Mouse (Mus musculus): ENCODE data around the gene Ank2.

- TF ChIP-seq EP300 (IDR thresholded peaks at IDR 0.05; ENCODE audit: insufficient read depth, low read depth, low read length) (no peak), CTCF (IDR thresholded peaks at IDR 0.05) (peak; percentile 37), POLR2A (IDR thresholded peaks at IDR 0.05; ENCODE audit: insufficient read depth, low read depth, low read length) (no peak)
These were observed 484.0 kb downstream of the Ank2 start for GRCm38 (mm10) chr3:127015175-127015574.

Data from heart, adult 2 months (tissue).